Mouse (Mus musculus) CH12.LX (cell line): ENCODE measurements around the gene Rnf113a1. TPM values are rescaled to one million over a fixed set of nuclear protein-coding genes. Genes with fewer than 3 reads are reported as not detected.

Experiments used
- DNase-seq: peaks from one replicate; pipeline ENCODE4 v3.0.0-alpha.2; 2013; ENCODE audit errors: extremely low read depth
- H3K27ac ChIP-seq: 2 replicates; pipeline ENCODE4 v1.5.1; 2012; ENCODE audit warnings: low read depth, mild to moderate bottlenecking, control low read depth, moderate library complexity; ENCODE audit not compliant: insufficient read depth
- H3K27me3 ChIP-seq: replicated peaks from 2 replicates; pipeline ENCODE3; 2012; ENCODE audit warnings: inconsistent platforms
- H3K36me3 ChIP-seq, 2 experiments: replicated peaks in 1 of 2; 2 replicates each; pipeline versions ENCODE3 to v1.6.1; 2012; ENCODE audit warnings: inconsistent platforms in 1 of 2, low read length in 1 of 2, mild to moderate bottlenecking in 1 of 2, mixed read lengths in 1 of 2, moderate library complexity in 1 of 2; ENCODE audit not compliant: control insufficient read depth in 1 of 2, insufficient read depth in 1 of 2
- H3K4me1 ChIP-seq, 2 experiments: 2 replicates each; pipeline ENCODE4 v1.6.1; 2012; ENCODE audit warnings: inconsistent platforms in 1 of 2, moderate library complexity in 1 of 2; ENCODE audit not compliant: insufficient read depth in 2 of 2, control insufficient read depth in 1 of 2
- H3K4me2 ChIP-seq: 2 replicates; pipeline ENCODE4 v1.6.1; 2012; ENCODE audit warnings: low read depth, mild to moderate bottlenecking, control low read depth; ENCODE audit not compliant: poor library complexity, insufficient read depth, severe bottlenecking
- H3K4me3 ChIP-seq, 3 experiments: fragments of 150-350 bp in 1 of 3; sonication (generic) in 1 of 3; replicated peaks in 1 of 3; 2 replicates each; pipeline versions ENCODE3 to v1.5.1; 2011 to 2012; ENCODE audit warnings: low read depth in 2 of 3, low read length in 2 of 3, mild to moderate bottlenecking in 2 of 3, moderate library complexity in 2 of 3, control low read depth in 1 of 3, improper control_type of control experiment in 1 of 3, inconsistent platforms in 1 of 3, mixed read lengths in 1 of 3; ENCODE audit not compliant: poor library complexity in 1 of 3
- H3K79me2 ChIP-seq: replicated peaks from 2 replicates; pipeline ENCODE4 v1.6.1; 2012; ENCODE audit warnings: mild to moderate bottlenecking, moderate library complexity; ENCODE audit not compliant: control insufficient read depth, poor library complexity, insufficient read depth, severe bottlenecking; ENCODE audit errors: extremely low read depth
- H3K9ac ChIP-seq: 2 replicates; pipeline ENCODE4 v1.6.1; 2012; ENCODE audit warnings: low read depth, mild to moderate bottlenecking, control low read depth, moderate library complexity; ENCODE audit not compliant: insufficient read depth
- H3K9me3 ChIP-seq: replicated peaks from 2 replicates; pipeline ENCODE3; 2012; ENCODE audit warnings: low read length, inconsistent platforms, mixed read lengths
- BHLHE40 ChIP-seq: IDR thresholded peaks from 2 replicates; pipeline ENCODE4 v1.6.1; 2011; ENCODE audit warnings: mild to moderate bottlenecking, low read depth, low read length, improper control_type of control experiment
- CHD1 ChIP-seq: IDR thresholded peaks from 2 replicates; pipeline ENCODE4 v1.6.1; 2012; ENCODE audit warnings: low read depth, low read length, improper control_type of control experiment, inconsistent platforms
- CTCF ChIP-seq, 2 experiments: IDR thresholded peaks in 1 of 2; conservative IDR thresholded peaks in 1 of 2; 2 replicates each; pipeline ENCODE4 v1.5.1; 2011 to 2012; ENCODE audit warnings: low read depth in 2 of 2, low read length in 2 of 2, improper control_type of control experiment in 1 of 2, inconsistent platforms in 1 of 2, mild to moderate bottlenecking in 1 of 2, moderate library complexity in 1 of 2
- ELF1 ChIP-seq: IDR thresholded peaks from 2 replicates; pipeline ENCODE4 v1.6.1; 2014; ENCODE audit warnings: low read depth, mild to moderate bottlenecking, inconsistent platforms, low read length, improper control_type of control experiment
- IRF4 ChIP-seq: IDR thresholded peaks from 2 replicates; pipeline ENCODE4 v1.6.1; 2014; ENCODE audit warnings: low read depth, mild to moderate bottlenecking, inconsistent platforms, low read length, improper control_type of control experiment
- MAZ ChIP-seq: IDR thresholded peaks from 2 replicates; pipeline ENCODE4 v1.6.1; 2012; ENCODE audit warnings: low read depth, mild to moderate bottlenecking, inconsistent platforms, low read length, improper control_type of control experiment, moderate library complexity
- MEF2A ChIP-seq: IDR thresholded peaks from 2 replicates; pipeline ENCODE4 v1.6.1; 2014; ENCODE audit warnings: low read depth, mild to moderate bottlenecking, inconsistent platforms, low read length, improper control_type of control experiment, borderline replicate concordance
- PAX5 ChIP-seq: IDR thresholded peaks from 2 replicates; pipeline ENCODE4 v1.6.1; 2012; ENCODE audit warnings: low read length, inconsistent platforms, mixed read lengths
- POLR2AphosphoS2 ChIP-seq: IDR thresholded peaks from 2 replicates; pipeline ENCODE4 v1.6.1; 2011; ENCODE audit warnings: low read depth, low read length, improper control_type of control experiment
- TCF12 ChIP-seq: IDR thresholded peaks from 2 replicates; pipeline ENCODE4 v1.6.1; 2014; ENCODE audit warnings: low read depth, mild to moderate bottlenecking, inconsistent platforms, low read length, improper control_type of control experiment
- dilution Hi-C: fragments of 300-500 bp; cut with MboI; formaldehyde crosslinking; loops from 2 replicates; pipeline ENCODE4 v1.14.3; 2020; ENCODE audit warnings: low sequenced_read_pairs; ENCODE audit not compliant: extremely low pct_unique_long_range_greater_than_20kb, extremely low pct_ligation_motif_present
- in situ Hi-C: fragments of 300-500 bp; cut with MboI; formaldehyde crosslinking; loops from 3 replicates; pipeline ENCODE4 v1.14.3; 2019; ENCODE audit warnings: low sequenced_read_pairs, low pct_ligation_motif_present, low pct_unique_long_range_greater_than_20kb, mixed read lengths
- polyA plus RNA-seq: library from polyadenylated mRNA; unstranded; fragments of >175 nt; gene quantifications from 2 replicates; pipeline ENCODE4 v1.2.1, GENCODE M21; 2012; ENCODE audit warnings: low read depth; ENCODE audit not compliant: insufficient read length
- total RNA-seq, 2 experiments: library from RNA; depleted of rRNA; stranded (reverse); fragments of 300-350 nt in 1 of 2; fragments of >200 nt in 1 of 2; gene quantifications; 2 replicates each; pipeline ENCODE4 v1.2.3; 2012 to 2014

Gene Rnf113a1
- total and polyA plus RNA-seq, 3 experiments = 9.9 to 12.5 (median 10.0) TPM

DNA sequence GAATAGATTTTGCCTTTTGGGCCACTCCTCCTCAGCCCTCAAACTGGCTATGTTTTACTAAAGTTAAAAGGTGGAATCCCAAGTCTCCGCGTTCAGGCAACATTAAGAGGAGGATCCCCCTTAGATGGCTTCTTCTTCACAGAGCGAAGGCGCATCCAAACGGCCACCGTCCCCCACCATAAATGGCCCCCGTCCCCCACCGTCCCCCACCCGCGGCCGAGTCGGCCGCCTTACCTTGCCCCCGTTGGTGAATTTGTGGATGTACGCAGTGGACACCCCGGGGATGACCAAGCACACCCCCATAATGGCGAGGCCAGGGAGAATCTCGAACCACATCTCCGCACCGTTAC, 315 bp upstream of the Rnf113a1 start:
- in situ Hi-C loops = no loop called here
- peaks cover 0 to 3% of the 10 kb centered on the region in 2 experiments; a peak in 1 of 4 replicates for H3K4me1 ChIP-seq
- no peak for TF ChIP-seq MAZ
- TF ChIP-seq, all 38 proteins: peak for 0
- Histone ChIP-seq H3K79me2 (peaks cover 12% of the 10 kb centered on the region), H3K27me3 (no peaks in the 10 kb centered on the region), H3K27ac (no peak overlapping the region), H3K4me3 (peak overlapping the region; percentile 65 to 77 (median 75)), H3K9me3 (no peaks in the 10 kb centered on the region), H3K4me2 (peak overlapping the region; percentile 39; the same call in 1 of the 2 replicates), H3K9ac (peak overlapping the region; percentile 70), H3K36me3 (peaks cover 10 to 21% of the 10 kb centered on the region in 2 experiments)
- dilution Hi-C loops = no loop called here
- DNase-seq = no peak

DNA sequence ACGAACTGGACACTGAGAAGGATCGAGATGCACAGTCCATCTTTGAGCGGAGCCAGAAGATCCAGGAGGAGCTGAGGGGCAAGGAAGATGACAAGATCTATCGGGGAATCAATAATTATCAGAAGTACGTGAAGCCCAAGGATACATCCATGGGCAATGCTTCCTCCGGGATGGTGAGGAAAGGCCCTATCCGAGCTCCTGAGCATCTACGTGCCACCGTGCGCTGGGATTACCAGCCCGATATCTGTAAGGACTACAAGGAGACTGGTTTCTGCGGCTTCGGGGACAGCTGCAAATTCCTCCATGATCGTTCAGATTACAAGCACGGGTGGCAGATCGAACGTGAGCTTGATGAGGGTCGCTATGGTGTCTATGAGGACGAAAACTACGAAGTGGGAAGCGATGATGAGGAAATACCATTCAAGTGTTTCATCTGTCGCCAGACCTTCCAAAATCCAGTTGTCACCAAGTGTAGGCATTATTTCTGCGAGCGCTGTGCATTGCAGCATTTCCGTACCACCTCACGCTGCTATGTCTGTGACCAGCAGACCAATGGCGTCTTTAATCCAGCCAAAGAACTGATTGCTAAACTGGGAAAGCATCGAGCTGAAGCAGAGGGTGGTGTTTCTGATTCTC, 817 bp downstream of the Rnf113a1 start:
- Histone ChIP-seq H3K79me2 (peaks cover 12% of the 10 kb centered on the region), H3K4me3 (peak overlapping the region; percentile 65 to 77 (median 75)), H3K27me3 (no peaks in the 10 kb centered on the region), H3K4me2 (peak overlapping the region; percentile 50; the same call in 1 of the 2 replicates), H3K36me3 (peaks cover 9 to 19% of the 10 kb centered on the region in 2 experiments), H3K9ac (peak overlapping the region; percentile 47), H3K9me3 (no peaks in the 10 kb centered on the region), H3K27ac (peak overlapping the region; percentile 46), H3K4me1 (peaks cover 0 to 3% of the 10 kb centered on the region in 2 experiments; a peak in 1 of 4 replicates)
- dilution Hi-C loops = no loop called here
- DNase-seq = no peak
- in situ Hi-C loops = no loop called here
- no peak for TF ChIP-seq CTCF (conservative IDR thresholded peaks at IDR 0.05 in 1 of 2, IDR thresholded peaks at IDR 0.05 in 1 of 2; ENCODE audit: low read depth in 2 of 2, low read length in 2 of 2)
- peak; percentile 30; the same call in 1 of the 2 replicates for TF ChIP-seq BHLHE40

- Histone ChIP-seq H3K27ac (no peak overlapping the region), H3K4me3 (no peak overlapping the region), H3K4me1 (no peaks in the 10 kb centered on the region), H3K4me2 (no peak overlapping the region), H3K27me3 (no peaks in the 10 kb centered on the region), H3K36me3 (no peaks in the 10 kb centered on the region), H3K9me3 (no peaks in the 10 kb centered on the region), H3K9ac (no peak overlapping the region), H3K79me2 (no peaks in the 10 kb centered on the region)
- dilution Hi-C loops = no loop called here
- TF ChIP-seq POLR2AphosphoS2 (no peak), ELF1 (no peak), MEF2A (no peak), TCF12 (no peak), IRF4 (no peak), BHLHE40 (no peak), PAX5 (no peak), CHD1 (no peak)
- in situ Hi-C loops = no loop called here
- DNase-seq = no peak
Measured at GRCm38 (mm10) chrX:37198676-37199075, 7.6 kb downstream of the Rnf113a1 start.
